Mouse (Mus musculus): Measurements from ENCODE around the gene Stom. TPM values are rescaled to one million over a fixed set of nuclear protein-coding genes. Genes with fewer than 3 reads are reported as not detected.

Stom gene
- polyA plus RNA-seq, 1 experiment: 350 TPM

GRCm38 (mm10) chr2:35267156-35267875, 69.5 kb downstream of the Stom start:
- peaks cover 46% of the 10 kb centered on the region for H3K4me1 ChIP-seq (ENCODE audit: control insufficient read depth, insufficient read depth, low read length)

DNA sequence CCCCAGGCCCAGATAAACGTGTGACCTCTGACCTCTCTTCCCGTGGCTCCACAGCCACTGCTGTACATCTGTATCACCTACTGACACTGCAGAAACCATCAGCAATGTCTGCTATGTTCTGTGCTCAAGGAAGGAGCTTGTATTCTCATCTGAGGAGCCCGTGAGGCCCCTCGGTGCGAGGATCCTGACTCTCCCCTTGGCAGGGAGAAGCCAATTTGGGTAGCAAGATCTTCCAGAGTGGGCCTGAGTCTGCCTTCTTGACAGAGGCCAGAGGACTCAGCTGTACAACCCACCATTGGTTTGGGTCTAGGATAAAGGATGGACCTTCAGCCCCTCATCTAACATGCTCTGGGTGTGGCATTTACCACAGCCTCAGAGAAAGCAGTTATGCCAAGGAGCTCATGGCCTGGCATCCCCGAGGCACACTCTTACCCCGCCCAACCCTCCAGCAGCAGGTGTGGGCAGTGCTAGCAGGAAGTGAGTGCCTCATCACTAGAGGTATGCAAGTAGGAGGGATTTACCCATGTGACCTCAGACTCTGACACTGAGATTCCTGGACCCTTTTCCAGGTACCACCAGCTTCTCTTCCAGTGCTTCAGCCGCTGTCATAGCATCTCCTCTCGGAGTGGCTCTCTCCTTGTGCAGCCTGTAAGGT, 70.4 kb downstream of the Stom start:
- Histone ChIP-seq H3K27ac (ENCODE audit: insufficient read depth, low read depth, low read length) (no peak overlapping the region), H3K4me1 (ENCODE audit: control insufficient read depth, insufficient read depth, low read length) (peaks cover 45% of the 10 kb centered on the region), H3K4me3 (ENCODE audit: insufficient read depth, low read length) (no peak overlapping the region)
- TF ChIP-seq CTCF (IDR thresholded peaks at IDR 0.05; ENCODE audit: low read depth, low read length): no peak
- TF ChIP-seq POLR2A (IDR thresholded peaks at IDR 0.05; ENCODE audit: borderline replicate concordance, low read depth, low read length): no peak

More at GRCm38 (mm10) chr2:35267156-35267875, 69.5 kb downstream of the Stom start:
- no peak for TF ChIP-seq POLR2A (IDR thresholded peaks at IDR 0.05; ENCODE audit: borderline replicate concordance, low read depth, low read length)
- no peak for TF ChIP-seq CTCF (IDR thresholded peaks at IDR 0.05; ENCODE audit: low read depth, low read length)
- H3K4me3 ChIP-seq (ENCODE audit: insufficient read depth, low read length): no peak overlapping the region
- no peak overlapping the region for H3K27ac ChIP-seq (ENCODE audit: insufficient read depth, low read depth, low read length)

DNA sequence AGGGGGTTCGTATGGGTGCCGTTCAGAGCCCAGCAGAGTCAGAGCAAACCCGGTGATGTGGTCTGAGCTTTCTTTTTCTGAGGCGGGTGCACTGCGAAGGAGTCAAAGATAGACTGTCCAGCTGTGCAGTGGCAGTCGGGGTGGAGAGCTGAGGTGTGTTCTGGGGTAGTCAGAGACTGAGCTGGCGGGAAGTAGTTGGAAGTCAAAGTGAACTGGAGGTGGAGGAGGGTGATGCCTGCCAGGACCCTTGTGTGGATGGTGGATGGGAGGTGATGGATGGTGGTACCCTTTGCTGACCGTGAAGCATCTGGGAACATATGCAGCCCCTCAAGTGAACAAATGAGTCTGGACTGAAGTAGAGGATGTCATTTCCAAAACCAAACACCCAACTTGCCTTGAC, 71.0 kb downstream of the Stom start:
- Histone ChIP-seq H3K4me1 (ENCODE audit: control insufficient read depth, insufficient read depth, low read length) (peaks cover 46% of the 10 kb centered on the region), H3K27ac (ENCODE audit: insufficient read depth, low read depth, low read length) (no peak overlapping the region), H3K4me3 (ENCODE audit: insufficient read depth, low read length) (no peak overlapping the region)
- TF ChIP-seq CTCF (IDR thresholded peaks at IDR 0.05; ENCODE audit: low read depth, low read length): no peak
- no peak for TF ChIP-seq POLR2A (IDR thresholded peaks at IDR 0.05; ENCODE audit: borderline replicate concordance, low read depth, low read length)

GRCm38 (mm10) chr2:35265296-35265695, 71.5 kb downstream of the Stom start:
- TF ChIP-seq CTCF (IDR thresholded peaks at IDR 0.05; ENCODE audit: low read depth, low read length) (peak; percentile 11; the same call in 1 of the 2 replicates), POLR2A (IDR thresholded peaks at IDR 0.05; ENCODE audit: borderline replicate concordance, low read depth, low read length) (no peak)
- Histone ChIP-seq H3K27ac (ENCODE audit: insufficient read depth, low read depth, low read length) (no peak overlapping the region), H3K4me3 (ENCODE audit: insufficient read depth, low read length) (no peak overlapping the region), H3K4me1 (ENCODE audit: control insufficient read depth, insufficient read depth, low read length) (peaks cover 45% of the 10 kb centered on the region)

- H3K4me3 ChIP-seq (ENCODE audit: insufficient read depth, low read length): no peak overlapping the region
- no peak for TF ChIP-seq POLR2A (IDR thresholded peaks at IDR 0.05; ENCODE audit: borderline replicate concordance, low read depth, low read length)
- TF ChIP-seq CTCF (IDR thresholded peaks at IDR 0.05; ENCODE audit: low read depth, low read length): no peak
- H3K4me1 ChIP-seq (ENCODE audit: control insufficient read depth, insufficient read depth, low read length): peaks cover 43% of the 10 kb centered on the region
- no peak overlapping the region for H3K27ac ChIP-seq (ENCODE audit: insufficient read depth, low read depth, low read length)
Observed at GRCm38 (mm10) chr2:35264095-35264494, 72.7 kb downstream of the Stom start.

Other genes with a start within 250 kb of the Stom start
- 1.2 TPM in 2 replicates for gene AI182371, start 235.4 kb downstream of the Stom start, polyA plus RNA-seq (2012; ENCODE audit: insufficient read depth, insufficient read length, missing spikeins)
- gene Cntrl, start 227.5 kb downstream of the Stom start, polyA plus RNA-seq (2012; ENCODE audit: insufficient read depth, insufficient read length, missing spikeins): 45.2 and 46.0 TPM in 2 replicates
- 259 and 260 TPM in 2 replicates for gene Rab14, start 135.9 kb downstream of the Stom start, polyA plus RNA-seq (2012; ENCODE audit: insufficient read depth, insufficient read length, missing spikeins)
- 330 and 333 TPM in 2 replicates for gene Gsn, start 80.6 kb downstream of the Stom start, polyA plus RNA-seq (2012; ENCODE audit: insufficient read depth, insufficient read length, missing spikeins)
- gene 4930568D16Rik, start 30.8 kb upstream of the Stom start, polyA plus RNA-seq (2012; ENCODE audit: insufficient read depth, insufficient read length, missing spikeins): not detected in 2 replicates
- gene 4930402F06Rik, start 60.2 kb upstream of the Stom start, polyA plus RNA-seq (2012; ENCODE audit: insufficient read depth, insufficient read length, missing spikeins): not detected in 2 replicates
- 67.5 and 83.4 TPM in 2 replicates for gene Ggta1, start 126.3 kb upstream of the Stom start, polyA plus RNA-seq (2012; ENCODE audit: insufficient read depth, insufficient read length, missing spikeins)
- 0.25 and 0.40 TPM in 2 replicates for gene Dab2ip, start 221.3 kb upstream of the Stom start, polyA plus RNA-seq (2012; ENCODE audit: insufficient read depth, insufficient read length, missing spikeins)

Data from bone marrow macrophage, adult 2 months (primary cell).